Mouse (Mus musculus) liver, adult 2 months (tissue): ENCODE measurements around the gene Ivns1abp.

ENCODE experiments used
- CTCF ChIP-seq: fragments of 200-500 bp; IDR thresholded peaks from 2 replicates; pipeline ENCODE4 v1.5.1; 2011; ENCODE audit warnings: low read depth, low read length, control low read depth
- POLR2A ChIP-seq: fragments of 200-500 bp; IDR thresholded peaks from 2 replicates; pipeline ENCODE4 v1.6.1; 2011; ENCODE audit warnings: low read length, control low read depth; ENCODE audit not compliant: insufficient read depth; ENCODE audit errors: extremely low read depth

- TF ChIP-seq CTCF: no peak
- TF ChIP-seq POLR2A: no peak
These were observed 14.7 kb upstream of the Ivns1abp start for GRCm38 (mm10) chr1:151329601-151330000.
